Mouse (Mus musculus): ENCODE results near the gene Mrpl3. TPM values are rescaled to one million over a fixed set of nuclear protein-coding genes. Genes with fewer than 3 reads are reported as not detected.
A peak's percentile ranks its signal among the peaks of the same experiment; 100 is the strongest.

Gene Mrpl3
- 34.3 and 55.0 TPM in 2 replicates for polyA plus RNA-seq (2012; rRNA removed)

DNA sequence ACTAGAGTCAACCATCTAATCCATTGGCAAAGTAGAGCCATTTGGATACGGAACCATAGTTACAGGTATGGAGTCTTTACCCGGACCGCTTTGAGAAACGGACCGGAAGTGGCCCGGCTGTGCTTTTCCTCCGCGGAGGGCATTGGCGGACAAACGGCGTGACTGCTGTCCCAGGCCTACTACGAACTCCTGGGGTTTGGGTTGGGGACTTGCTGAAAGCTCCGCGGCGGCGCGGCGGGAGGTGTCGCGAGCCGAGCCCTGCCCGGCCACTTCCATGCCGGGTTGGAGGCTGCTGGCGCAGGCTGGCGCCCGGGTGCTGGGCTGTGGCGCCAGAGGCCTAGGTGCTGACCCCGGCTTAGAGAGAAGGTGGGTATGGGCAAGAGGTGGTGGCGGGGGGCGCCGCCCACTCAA lies at the start of gene Mrpl3:
Gene Mrpl3 (plus strand): TSS at position 93 of the 411 bp plus-strand sequence.
- peak; percentile 93 for DNase-seq (ENCODE audit: low read depth)
- TF ChIP-seq POLR2A (IDR thresholded peaks at IDR 0.05; ENCODE audit: borderline replicate concordance, extremely low read depth, insufficient read depth, insufficient read length, poor library complexity, severe bottlenecking), result peak; percentile 20; the same call in 1 of the 2 replicates
- TF ChIP-seq CTCF (IDR thresholded peaks at IDR 0.05; ENCODE audit: borderline replicate concordance, extremely low read depth, insufficient read depth, insufficient read length), result no peak

DNA sequence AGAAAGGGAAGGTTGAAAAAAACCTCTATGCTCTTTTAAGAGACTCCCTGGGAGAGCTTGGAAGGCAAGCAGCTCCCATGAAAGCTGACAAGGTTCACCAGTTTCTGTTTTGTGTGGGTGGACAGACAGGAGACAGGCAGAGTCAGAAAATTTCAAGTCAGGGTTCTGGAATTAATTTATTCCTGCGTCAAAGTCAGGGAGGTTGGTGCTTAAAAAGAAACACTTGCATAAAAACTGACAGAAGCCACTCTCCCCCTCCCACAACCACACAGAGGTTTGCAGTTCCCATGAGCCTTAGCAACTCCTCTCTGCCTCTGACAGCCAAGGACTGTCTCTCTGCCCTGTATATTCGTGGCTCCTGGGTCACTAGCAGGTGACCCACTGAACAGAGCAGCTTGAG lies 42.3 kb upstream of the Mrpl3 start:
- no peak for TF ChIP-seq POLR2A (IDR thresholded peaks at IDR 0.05; ENCODE audit: borderline replicate concordance, extremely low read depth, insufficient read depth, insufficient read length, poor library complexity, severe bottlenecking)
- no peak for TF ChIP-seq CTCF (IDR thresholded peaks at IDR 0.05; ENCODE audit: borderline replicate concordance, extremely low read depth, insufficient read depth, insufficient read length)
- DNase-seq (ENCODE audit: low read depth), result no peak

DNA sequence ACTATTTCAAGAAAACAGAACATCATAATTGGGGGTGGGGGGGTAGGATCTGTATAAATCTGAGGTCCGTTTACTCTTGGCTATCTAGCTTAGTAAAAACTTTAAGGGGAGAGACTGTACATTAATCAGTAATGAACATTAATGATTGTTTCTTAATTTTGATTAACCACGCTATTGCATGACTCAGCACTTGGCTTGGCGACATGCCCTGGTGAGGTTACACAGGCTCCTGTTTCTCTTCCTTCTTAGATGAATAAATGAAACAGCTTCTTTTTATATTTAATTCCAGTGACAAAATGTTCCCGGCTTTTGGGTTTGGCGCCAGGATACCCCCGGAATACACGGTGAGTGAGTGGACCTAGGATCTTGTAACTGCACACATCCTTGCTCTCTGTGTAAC lies 34.9 kb upstream of the Mrpl3 start:
- no peak for TF ChIP-seq POLR2A (IDR thresholded peaks at IDR 0.05; ENCODE audit: borderline replicate concordance, extremely low read depth, insufficient read depth, insufficient read length, poor library complexity, severe bottlenecking)
- no peak for TF ChIP-seq CTCF (IDR thresholded peaks at IDR 0.05; ENCODE audit: borderline replicate concordance, extremely low read depth, insufficient read depth, insufficient read length)

DNA sequence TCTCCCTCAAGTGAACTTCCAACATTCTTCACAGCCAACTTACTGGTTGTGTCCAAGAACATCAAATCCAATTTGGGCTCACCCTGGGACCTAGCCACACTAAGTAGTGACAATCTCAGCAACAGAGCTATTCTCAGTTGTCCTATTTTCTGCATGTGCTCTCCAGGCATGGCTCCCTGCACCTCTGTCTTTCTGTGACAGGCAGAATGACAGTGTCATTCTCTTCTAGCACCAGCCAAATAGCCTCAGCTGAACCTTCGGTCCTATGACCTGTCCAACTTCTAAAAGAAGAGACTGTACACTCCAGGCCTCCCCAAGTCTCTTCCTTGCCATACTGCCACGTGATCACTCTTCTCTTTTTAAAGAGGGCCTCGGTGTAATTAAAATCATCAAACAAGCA lies 24.7 kb upstream of the Mrpl3 start:
- no peak for TF ChIP-seq POLR2A (IDR thresholded peaks at IDR 0.05; ENCODE audit: borderline replicate concordance, extremely low read depth, insufficient read depth, insufficient read length, poor library complexity, severe bottlenecking)
- TF ChIP-seq CTCF (IDR thresholded peaks at IDR 0.05; ENCODE audit: borderline replicate concordance, extremely low read depth, insufficient read depth, insufficient read length), result no peak
- DNase-seq (ENCODE audit: low read depth), result no peak

More for the DNA sequence above, 34.9 kb upstream of the Mrpl3 start:
- DNase-seq (ENCODE audit: low read depth), result no peak

DNA sequence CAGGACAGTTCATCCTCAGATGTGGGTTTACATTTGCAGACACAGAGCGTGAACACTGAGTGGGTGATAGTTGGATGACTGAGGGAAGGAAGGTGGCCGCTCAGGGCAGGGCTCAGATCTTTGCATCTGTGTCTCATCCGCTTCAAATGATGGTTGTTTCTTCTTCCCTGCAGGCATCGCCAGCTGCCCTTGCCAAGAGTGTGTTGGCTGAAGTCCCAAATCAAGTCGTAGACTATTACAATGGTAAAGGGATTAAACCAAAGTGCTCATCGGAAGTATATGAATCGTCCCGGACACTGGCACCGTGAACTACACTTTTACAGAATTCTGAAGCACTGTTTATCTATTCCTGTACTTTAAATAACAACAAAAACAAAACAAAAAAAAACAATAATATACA lies 20.5 kb upstream of the Mrpl3 start:
- DNase-seq (ENCODE audit: low read depth), result peak; percentile 57
- TF ChIP-seq CTCF (IDR thresholded peaks at IDR 0.05; ENCODE audit: borderline replicate concordance, extremely low read depth, insufficient read depth, insufficient read length), result no peak
- no peak for TF ChIP-seq POLR2A (IDR thresholded peaks at IDR 0.05; ENCODE audit: borderline replicate concordance, extremely low read depth, insufficient read depth, insufficient read length, poor library complexity, severe bottlenecking)

DNA sequence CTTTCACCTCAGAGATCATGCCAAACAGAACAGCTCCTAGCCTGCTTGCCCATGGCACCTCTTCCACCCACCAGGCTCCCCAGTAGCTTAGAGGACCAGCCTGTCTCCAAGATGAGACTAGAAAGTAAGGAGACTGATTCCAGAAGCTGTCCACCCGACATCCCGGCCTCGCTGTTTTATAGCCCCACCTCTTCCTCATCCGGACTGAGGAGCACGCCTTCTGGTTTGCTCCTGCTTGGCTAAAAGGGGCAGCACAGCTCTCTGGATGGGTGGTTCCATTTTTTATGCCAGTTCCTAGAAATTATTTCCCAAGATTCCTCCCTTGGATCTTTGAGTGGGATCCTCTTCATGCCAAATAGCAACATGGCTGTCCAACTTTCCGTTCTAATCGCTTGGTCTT lies 19.4 kb upstream of the Mrpl3 start:
- TF ChIP-seq POLR2A (IDR thresholded peaks at IDR 0.05; ENCODE audit: borderline replicate concordance, extremely low read depth, insufficient read depth, insufficient read length, poor library complexity, severe bottlenecking) (no peak), CTCF (IDR thresholded peaks at IDR 0.05; ENCODE audit: borderline replicate concordance, extremely low read depth, insufficient read depth, insufficient read length) (no peak)

DNA sequence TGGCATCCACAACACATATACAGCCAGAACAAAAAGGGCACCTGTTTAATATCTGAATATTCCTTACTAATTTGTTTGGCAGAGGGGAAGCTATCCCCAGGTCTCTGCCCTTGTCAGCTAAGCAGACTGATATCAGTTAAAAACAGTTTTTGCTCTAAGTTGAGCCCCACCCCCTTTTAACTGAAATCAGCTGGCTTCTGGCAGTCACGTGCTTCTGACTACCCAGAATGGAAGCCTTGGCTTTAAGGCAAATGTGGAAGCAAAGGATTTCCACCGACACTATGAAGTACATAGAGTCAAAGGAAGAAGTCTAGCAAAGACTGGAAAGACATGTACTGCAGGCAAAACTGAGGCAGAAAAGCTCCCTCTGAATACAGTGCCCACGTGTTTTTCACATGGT lies 15.2 kb upstream of the Mrpl3 start:
- DNase-seq (ENCODE audit: low read depth), result no peak
- TF ChIP-seq CTCF (IDR thresholded peaks at IDR 0.05; ENCODE audit: borderline replicate concordance, extremely low read depth, insufficient read depth, insufficient read length), result no peak
- no peak for TF ChIP-seq POLR2A (IDR thresholded peaks at IDR 0.05; ENCODE audit: borderline replicate concordance, extremely low read depth, insufficient read depth, insufficient read length, poor library complexity, severe bottlenecking)

More for the DNA sequence above, 19.4 kb upstream of the Mrpl3 start:
- no peak for DNase-seq (ENCODE audit: low read depth)

DNA sequence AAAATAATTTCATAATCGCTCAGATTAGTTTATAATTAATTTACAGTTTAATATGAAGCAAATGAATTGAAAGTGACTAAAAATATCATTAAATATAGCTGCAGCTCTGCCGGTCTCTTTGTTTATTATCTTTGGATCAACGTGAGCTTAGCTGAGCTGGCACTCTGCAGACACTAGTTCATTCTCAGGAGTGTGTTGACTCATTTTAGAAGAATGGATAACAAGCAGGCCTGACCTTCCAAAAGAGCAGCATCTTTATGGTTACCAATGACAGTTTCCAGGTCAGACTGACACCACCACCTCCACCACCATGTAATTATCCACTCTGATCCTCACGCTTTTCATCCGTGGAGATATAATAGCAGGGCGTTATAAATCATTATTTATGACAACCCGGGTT lies 7.0 kb upstream of the Mrpl3 start:
- TF ChIP-seq POLR2A (IDR thresholded peaks at IDR 0.05; ENCODE audit: borderline replicate concordance, extremely low read depth, insufficient read depth, insufficient read length, poor library complexity, severe bottlenecking), result no peak
- TF ChIP-seq CTCF (IDR thresholded peaks at IDR 0.05; ENCODE audit: borderline replicate concordance, extremely low read depth, insufficient read depth, insufficient read length), result no peak
- no peak for DNase-seq (ENCODE audit: low read depth)

DNA sequence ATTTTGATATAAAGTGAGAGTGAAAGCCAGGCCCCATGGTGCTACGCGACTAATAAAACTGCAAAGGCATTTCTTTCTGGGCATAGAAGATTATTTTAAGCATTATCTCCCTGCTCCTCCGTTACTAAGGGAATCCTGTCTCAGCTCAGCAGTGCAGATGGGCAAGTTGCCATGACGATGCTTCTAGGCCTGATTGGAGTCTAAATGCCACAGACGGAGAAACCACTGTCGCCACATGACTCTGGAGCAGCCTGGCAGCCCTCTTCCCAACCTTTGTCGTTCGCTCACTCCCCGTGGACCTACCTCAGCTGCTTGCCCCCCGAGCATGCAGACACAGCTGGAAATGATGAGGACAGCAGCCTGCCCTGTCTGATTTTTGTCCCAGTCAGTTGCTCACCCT lies 4.7 kb upstream of the Mrpl3 start:
- peak; percentile 86 for DNase-seq (ENCODE audit: low read depth)
- no peak for TF ChIP-seq CTCF (IDR thresholded peaks at IDR 0.05; ENCODE audit: borderline replicate concordance, extremely low read depth, insufficient read depth, insufficient read length)
- TF ChIP-seq POLR2A (IDR thresholded peaks at IDR 0.05; ENCODE audit: borderline replicate concordance, extremely low read depth, insufficient read depth, insufficient read length, poor library complexity, severe bottlenecking), result no peak

DNA sequence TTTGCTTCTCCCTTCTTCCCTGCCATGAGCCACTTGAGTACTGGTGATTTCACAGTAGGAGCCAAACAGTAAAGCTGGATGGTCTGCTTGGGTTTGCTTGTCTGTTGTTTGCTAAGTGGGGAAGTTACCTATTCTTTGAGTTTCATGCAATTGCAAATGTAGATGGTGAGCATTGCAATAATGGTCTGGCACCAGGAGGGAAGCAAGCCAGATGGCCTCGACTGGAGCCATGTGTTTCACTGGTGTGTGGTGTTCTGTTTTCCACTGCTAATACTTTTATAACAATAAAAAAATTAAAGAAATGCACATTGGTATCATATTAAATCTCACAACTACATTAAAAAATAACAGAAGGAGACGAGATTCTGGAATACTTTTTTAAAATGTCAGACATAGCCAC lies 3.4 kb upstream of the Mrpl3 start:
- TF ChIP-seq POLR2A (IDR thresholded peaks at IDR 0.05; ENCODE audit: borderline replicate concordance, extremely low read depth, insufficient read depth, insufficient read length, poor library complexity, severe bottlenecking) (no peak), CTCF (IDR thresholded peaks at IDR 0.05; ENCODE audit: borderline replicate concordance, extremely low read depth, insufficient read depth, insufficient read length) (no peak)
- no peak for DNase-seq (ENCODE audit: low read depth)

DNA sequence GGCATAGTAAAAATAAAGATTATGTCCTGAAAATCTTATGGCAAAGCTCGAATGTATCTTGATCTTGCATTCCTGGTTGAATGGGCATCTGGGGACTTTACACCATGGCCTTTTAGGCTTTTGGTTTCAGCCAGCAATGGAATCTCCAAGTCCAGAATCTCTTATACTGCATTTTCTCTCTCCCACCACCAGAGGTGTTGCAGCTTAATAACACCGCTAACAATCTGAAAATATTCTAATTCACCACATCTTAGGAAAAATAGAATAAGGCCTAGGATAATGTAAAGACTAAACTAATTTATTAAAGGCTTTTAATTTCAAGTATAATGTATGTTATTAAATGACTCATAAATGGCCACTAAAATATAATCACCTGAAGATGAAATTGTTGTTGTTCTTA lies 2.8 kb upstream of the Mrpl3 start:
- DNase-seq (ENCODE audit: low read depth), result no peak
- TF ChIP-seq CTCF (IDR thresholded peaks at IDR 0.05; ENCODE audit: borderline replicate concordance, extremely low read depth, insufficient read depth, insufficient read length) (no peak), POLR2A (IDR thresholded peaks at IDR 0.05; ENCODE audit: borderline replicate concordance, extremely low read depth, insufficient read depth, insufficient read length, poor library complexity, severe bottlenecking) (no peak)

DNA sequence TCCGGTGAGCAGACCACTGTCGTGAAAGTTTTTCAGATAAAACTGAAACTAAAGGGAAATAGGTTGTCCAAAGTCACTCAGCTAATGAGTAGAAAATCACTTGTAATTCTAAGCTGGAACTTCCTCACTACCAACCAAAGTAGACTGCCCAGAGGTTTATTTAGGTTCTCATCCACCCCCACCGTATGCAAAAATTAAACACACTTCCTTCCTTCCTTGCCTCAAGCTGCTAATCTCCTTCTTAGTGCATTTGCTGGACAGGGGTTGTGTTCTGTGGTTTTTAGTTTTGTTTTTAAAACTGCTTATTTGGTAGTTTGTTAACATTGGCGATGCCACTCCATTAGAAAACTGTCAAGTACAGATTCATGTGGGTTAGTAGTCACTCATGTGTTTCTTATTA lies 773 bp downstream of the Mrpl3 start:
- DNase-seq (ENCODE audit: low read depth), result no peak
- no peak for TF ChIP-seq POLR2A (IDR thresholded peaks at IDR 0.05; ENCODE audit: borderline replicate concordance, extremely low read depth, insufficient read depth, insufficient read length, poor library complexity, severe bottlenecking)
- no peak for TF ChIP-seq CTCF (IDR thresholded peaks at IDR 0.05; ENCODE audit: borderline replicate concordance, extremely low read depth, insufficient read depth, insufficient read length)
